Mouse (Mus musculus) adrenal gland, adult (tissue): ENCODE results near the gene Saxo1.
A peak's percentile ranks its signal among the peaks of the same experiment; 100 is the strongest.

Source experiments
- DNase-seq, 2 experiments: peaks; one replicate each; pipeline ENCODE4 v3.0.0; 2022 to 2023; ENCODE audit warnings: low spot score in 1 of 2; ENCODE audit not compliant: inconsistent age in 2 of 2

Gene Saxo1

DNA sequence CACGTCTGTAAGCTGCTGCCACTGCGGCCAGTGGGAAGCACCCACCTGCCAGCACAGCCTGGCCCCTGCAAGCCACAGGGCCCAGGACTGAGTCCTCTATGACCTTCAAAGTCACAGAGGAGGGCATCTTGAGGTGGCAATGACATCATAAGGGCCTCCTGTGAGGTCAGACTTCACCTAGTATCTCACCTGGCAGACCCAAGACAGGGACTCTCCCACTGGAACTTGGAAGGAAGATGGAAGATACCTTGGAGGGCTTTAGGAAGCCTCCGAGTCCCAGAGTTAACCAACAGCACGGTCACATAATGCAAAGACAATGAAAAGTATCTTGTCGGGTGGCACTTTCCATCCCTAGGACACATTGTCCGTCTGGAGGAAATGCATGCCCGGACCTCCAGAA is at the start of gene Saxo1:
Gene Saxo1, minus strand, starts transcription at position 101 of the 400 bp plus-strand sequence.
- no peak for DNase-seq

DNA sequence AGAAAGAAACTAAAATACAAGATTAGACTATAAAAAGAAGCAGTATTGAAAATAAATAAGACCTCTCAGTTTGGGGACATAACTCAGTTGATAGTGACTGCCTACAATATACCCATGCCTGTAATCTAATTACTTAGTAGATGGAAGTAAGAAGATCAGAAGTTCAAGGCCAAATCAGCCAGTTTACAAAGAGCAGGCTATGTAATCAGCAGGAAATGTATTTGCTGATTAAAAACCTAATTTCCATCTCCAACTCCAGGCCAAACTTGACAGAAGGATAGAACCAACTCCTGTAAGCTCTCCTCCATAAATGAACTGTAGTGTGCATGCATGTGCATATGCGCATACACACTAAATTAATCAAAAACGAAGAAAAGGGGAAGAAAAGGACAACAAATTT is 33.2 kb upstream of the Saxo1 start:
- DNase-seq: no peak

DNA sequence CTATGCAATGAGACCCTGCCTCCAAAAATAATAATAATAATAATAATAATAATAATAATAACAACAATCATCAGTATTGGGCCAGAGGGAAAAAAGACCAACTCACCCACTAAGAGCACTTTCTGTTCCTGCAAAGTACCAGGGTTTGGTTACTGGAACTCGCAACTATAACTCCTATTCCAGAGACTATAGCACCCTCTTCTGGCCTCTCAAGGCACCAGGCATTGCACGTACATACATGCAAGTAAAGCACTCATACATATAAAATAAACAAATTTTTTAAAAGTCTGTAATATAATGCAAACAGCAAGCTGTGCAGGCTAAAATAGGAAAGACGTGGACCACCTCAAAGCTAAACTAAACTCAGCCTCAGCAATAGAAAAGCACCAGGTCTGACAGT is 30.1 kb upstream of the Saxo1 start:
- no peak for DNase-seq

DNA sequence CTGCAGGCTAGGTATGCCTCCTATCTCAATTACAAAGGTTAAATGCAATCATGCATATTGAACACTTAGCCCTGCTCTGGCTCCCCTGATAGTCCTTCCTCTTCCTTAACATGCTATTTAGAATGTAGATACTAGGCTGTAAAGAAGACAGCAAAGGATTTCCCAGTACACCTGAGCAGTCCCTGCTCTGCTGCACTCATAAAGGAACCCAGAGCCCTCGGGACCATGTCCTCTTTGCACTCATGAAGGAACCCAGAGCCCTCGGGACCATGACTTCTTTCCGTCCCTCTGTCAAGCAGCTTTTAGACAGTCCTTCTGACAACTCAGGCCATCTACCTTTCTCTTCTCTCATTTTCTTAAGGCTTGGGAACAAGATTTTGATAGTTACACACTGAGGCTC is 22.5 kb upstream of the Saxo1 start:
- DNase-seq: no peak

DNA sequence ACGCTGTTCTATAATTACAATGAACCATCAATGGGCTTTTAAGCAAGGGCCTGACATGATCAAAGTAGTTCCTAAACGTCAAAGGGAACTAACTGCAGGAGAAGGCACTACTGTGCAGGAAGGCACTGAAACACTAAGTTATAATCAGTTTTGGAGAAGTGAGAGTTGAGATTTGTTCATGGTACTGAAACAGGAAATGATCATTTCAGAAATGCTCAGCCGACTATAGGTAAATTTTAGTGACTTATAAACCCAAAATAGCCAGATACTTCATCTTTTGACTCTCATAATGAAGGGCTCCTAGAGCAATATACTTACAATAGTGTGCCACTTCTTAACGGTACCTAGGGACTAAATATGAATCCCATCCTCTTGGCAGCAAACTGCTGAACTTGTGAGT is 21.9 kb upstream of the Saxo1 start:
- no peak for DNase-seq

DNA sequence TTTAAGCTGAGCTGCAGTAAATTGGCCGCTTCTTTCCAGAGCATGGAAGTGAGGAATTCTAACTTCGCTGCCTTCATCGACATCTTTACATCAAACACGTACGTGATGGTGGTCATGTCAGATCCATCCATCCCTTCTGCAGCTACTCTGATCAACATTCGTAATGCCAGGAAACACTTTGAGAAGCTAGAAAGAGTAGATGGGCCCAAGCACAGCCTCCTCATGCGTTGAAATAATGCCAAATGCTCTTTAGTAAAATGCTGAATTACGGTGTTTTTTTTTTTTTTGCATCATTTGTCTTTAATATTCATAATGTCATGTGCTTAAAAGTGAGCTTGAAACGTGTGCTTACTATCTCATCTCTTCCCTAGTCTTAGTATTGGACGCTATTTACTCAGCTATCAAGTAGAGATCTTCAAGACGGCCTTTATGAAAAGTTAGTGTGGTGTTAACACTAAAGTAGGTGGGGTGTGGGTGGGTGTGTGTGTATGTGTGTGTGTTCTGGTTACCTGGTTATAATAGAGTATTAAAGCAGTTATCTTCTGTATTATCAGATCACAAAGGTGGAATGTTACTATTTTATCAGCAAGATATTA is 18.6 kb upstream of the Saxo1 start:
- DNase-seq: no peak

DNA sequence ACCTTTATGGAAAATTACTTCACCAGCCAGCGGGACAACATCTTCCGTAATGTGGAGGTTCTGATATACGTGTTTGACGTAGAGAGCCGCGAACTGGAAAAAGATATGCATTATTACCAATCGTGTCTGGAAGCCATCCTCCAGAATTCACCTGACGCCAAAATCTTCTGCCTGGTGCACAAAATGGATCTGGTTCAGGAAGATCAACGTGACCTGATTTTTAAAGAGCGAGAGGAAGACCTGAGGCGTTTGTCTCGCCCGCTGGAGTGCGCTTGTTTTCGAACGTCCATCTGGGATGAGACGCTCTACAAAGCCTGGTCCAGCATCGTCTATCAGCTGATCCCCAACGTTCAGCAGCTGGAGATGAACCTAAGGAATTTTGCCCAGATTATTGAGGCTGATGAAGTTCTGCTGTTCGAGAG is 18.0 kb upstream of the Saxo1 start:
- DNase-seq: peak in 1 of 2 experiments; percentile 35

DNA sequence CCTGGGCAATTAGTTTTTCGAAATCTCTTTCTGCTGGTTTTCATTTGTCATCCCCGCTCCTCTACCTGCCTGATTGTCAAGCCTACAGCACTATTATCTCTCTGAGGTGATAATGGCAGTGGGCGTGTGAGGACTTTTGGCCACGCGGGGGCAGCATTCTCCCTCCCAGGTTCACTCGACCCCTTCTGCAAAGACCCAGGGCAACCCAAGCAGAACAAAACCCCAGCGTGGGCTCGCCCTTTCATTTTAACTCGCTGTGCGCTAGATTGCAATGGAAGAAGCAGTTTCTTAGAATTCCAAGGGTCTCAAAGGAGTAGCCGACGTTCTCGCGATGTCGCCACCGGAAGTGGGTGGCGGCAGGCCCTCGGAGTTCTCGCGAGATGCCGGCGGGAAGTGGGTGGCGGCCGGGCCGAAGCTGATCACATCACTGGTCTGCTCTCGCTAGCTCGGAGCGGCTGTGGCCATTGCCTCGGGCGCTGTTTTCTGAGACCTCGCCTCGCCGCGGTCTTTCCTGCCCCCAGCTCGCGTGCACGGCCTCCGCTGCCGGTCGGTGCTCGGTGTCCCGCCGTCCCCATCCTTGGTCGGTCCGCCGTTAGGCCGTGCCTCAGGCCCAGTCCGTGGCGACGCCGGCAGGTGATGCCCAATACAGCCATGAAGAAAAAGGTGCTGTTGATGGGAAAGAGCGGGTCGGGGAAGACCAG is 17.3 kb upstream of the Saxo1 start, which contains the start of gene Rraga:
Gene Rraga, plus strand, starts transcription at position 386 of the 701 bp plus-strand sequence.
- DNase-seq: peak; percentile 96 to 99

DNA sequence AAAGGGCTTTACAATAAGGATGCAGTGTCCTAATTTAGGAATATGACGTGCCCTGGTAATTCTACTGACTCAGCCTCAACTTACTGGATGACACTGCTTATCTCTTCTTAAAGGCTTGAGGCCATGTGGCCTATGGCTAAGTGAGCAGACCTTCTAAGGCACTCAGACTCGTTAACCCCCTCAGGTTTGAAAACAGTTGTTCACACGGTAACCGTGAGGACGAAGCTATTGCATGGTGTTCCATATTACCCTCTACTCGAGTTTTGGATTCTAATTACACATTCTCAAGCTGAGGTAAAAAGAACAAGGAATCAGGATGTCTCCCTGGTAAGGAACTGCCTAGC is 16.8 kb upstream of the Saxo1 start:
- no peak for DNase-seq

DNA sequence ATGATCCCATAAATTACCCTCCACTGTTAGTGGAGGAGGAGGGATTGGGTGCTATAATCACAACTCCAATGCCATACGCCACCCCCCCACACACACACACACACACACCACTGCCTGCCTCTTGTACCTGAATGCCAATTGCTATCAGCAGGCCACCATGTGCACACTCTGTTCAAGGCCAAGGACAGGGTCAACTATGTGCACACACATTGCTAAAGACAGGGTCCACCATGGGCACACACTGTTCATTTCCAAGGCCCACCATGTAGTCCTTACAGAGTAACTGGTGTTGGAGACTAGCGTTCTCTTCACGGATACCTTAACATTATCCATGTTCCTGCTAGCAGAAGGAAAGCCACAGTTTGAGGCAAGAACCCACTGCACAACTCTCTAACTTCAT is 2.9 kb upstream of the Saxo1 start:
- DNase-seq: peak in 1 of 2 experiments; percentile 50

DNA sequence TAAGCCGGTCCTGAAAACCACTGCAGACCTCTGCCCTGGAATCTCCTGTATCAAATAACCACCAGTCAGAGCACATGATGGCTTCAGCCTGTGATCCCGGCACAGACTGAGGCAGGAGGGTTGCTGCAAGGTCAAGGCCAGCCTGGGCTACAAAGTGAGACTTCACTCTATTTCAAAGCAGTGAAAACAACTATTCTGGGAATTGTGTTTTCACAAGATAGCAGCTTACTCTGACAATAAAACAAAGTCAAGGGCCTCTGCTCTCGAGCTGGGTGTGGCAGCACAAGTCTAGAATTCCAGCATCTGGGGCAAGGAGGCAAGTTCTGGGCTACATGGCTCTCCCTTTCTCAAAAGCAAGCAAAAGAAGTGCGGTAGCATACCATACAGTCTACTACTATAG is 878 bp upstream of the Saxo1 start:
- DNase-seq: no peak

DNA sequence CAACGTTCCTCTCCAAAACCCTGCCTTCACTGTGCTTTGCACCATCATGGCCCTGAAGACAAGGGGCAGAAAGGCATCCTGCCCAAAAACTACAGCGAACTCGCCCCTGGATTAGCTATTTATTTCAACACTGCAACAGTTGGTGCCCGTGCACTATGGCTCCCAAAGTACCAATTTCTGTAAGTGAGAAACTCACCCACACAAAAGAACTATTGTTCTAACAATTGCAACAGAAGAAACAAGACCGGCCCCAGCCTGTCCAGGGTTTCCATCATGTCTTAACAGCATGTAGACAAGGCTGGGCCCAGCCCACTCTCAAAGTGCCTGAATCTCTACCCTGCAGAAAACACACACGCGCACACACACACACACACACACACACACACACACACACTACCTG is 757 bp downstream of the Saxo1 start:
- DNase-seq: no peak

DNA sequence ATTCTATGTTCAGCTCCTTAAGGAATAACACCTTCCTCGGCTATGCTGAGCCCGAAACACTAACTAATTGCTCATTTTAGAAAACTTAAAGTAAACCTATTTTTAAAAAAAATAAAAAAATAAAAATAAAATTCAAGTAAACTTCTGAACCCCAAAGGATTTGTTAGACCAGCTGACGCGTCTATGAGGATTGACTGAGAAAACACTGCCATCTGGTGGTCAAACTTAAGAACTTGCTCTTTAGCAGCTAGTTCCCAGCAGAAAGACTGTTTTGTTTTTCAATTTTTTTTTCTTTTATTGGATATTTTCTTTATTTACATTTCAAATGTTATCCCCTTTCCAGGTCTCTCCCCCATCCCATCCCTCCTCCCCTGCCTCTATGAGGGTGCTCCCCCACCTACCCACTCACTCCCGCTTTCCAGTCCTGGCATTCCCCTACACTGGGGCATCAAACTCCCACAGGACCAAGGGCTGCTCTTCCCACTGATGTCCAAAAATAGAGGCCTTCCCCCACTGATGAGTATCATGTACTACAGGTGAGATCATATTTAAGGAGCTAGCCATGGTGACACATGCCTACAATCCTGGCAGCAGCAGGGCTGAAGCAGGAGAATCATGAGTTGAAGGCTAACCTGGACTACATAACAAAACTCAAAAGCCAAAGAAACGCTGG is 3.0 kb downstream of the Saxo1 start:
- DNase-seq: peak in 1 of 2 experiments; percentile 55

DNA sequence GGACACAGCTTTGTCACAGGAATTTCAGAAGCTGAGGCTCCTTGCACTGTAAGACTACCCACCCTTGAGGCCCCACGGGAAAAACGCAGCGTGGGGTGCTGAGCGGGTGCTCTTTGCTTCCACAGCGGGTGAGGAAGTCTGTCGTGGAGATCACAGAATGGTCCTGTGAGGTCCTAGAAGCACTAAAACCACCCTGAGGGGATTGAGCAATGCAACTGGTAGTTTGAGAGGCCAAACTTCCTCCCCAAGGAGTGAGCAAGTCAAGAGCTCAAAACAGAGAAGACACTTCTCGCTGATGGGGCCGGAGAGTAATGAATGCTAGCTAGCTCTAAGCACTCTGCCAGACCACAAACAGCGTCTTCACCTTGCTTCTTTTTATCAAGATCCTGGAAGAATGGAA is 9.8 kb downstream of the Saxo1 start:
- no peak for DNase-seq

DNA sequence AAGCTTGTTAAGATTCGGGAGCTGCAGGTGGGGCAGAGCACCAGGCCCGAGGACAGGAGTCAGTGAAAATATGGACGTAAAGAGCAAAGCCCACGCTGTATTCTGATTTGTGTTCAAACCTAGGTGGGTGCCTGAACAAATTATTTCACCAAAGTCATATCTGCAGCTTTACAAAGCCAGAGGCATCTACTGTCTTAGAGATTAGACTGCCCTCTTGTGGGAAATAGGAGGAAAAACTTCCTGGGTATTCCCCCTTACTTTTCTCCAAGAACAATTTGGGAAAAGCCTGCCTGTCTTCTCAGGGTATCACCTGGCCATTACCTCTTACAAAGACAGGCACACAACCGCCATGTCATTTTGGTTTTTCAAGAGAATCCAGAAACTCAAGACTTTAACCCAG is 12.5 kb downstream of the Saxo1 start:
- DNase-seq: peak in 1 of 2 experiments; percentile 49

DNA sequence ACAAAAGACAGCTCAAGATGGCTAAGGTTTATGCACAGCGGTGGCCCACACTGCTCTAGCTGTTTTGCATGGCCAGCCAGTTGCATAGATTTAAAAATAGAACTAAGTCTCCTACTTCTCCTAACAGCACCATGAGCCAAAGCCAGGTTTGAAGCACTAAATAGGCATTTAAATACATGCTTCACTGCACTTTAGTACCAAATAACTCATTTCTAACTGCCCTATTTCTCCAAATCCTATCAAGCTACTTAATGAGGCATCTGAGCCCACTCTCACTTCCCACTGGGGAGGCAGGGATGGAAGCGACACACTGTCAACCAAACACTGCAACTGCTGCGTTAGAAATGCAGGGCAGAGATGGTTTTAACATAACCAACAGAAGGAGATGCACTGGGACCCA is 14.1 kb downstream of the Saxo1 start:
- no peak for DNase-seq

DNA sequence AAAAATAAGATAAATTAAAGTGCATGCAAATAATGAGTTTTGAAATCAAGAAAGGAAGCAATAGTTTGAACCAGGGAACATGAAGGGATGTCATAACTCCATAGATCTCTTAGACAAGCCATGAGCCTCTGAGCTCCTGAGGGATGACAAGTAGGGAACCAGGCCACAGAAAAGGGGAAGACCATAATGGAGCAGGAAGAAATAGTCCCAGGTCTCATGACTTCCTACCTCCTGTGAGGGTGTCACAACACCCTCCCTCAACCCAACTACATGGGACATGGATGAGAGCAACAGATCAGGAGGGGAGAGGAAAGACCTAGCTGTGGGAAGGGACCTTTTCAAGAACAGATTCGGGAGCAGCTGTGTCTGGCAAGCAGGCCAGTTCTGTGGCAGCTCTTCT is 16.6 kb downstream of the Saxo1 start:
- no peak for DNase-seq

DNA sequence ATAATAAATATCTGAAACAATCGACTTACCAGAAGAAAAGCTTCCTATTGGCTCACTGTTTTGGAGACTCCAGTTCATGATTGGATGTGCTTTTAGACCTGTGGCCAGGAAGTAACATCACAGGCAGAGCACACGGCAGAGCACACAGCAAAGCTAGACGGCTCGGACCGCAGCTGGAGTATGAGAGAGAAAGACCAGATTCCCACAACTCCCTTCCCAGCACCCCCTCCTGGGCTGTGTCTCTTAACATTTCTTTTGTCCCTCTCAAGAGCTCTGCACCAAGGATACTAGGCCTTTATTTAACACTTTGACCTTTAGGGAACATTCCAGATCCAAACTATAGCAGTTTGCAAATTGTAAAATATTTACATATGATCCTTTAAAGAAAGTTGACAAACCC is 19.2 kb downstream of the Saxo1 start:
- no peak for DNase-seq

DNA sequence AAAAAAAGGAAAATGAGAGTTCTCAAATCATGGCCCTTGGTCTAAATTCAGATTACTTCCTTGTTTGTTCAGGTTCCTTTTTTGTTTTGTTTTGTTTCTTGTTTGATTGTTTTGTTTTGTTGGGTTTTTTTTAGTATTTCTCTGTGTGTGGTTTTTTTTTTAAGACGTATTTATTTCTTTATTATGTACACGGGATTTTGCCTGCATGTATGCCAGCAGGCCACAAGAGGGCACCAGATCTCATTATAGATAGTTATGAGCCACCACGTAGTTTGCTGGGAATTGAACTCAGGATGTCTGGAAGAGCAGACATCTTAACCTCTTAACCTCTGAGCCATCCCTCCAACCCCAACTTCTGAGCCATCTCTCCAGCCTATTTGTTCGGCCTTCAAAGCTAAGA is 20.2 kb downstream of the Saxo1 start:
- DNase-seq: peak; percentile 18 to 67

DNA sequence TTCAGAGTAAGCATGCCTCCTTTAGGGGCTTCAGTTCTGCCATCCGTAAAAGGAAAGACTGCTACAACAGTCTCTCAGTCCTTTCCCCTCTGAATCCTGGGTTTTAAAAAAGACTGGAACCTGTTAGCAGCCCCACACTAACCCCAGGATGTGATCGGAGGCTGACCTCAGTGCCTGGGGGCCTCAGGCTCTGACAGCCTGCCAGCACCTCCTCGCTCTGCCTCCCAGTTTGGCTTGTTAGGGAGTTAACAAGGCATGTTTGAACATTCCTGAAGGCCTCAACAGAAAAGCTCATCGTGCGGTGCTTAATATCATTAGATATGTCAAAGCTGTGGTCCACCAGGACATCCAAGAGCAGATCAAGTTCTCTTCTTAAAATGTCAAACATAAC is 24.0 kb downstream of the Saxo1 start:
- DNase-seq: no peak

DNA sequence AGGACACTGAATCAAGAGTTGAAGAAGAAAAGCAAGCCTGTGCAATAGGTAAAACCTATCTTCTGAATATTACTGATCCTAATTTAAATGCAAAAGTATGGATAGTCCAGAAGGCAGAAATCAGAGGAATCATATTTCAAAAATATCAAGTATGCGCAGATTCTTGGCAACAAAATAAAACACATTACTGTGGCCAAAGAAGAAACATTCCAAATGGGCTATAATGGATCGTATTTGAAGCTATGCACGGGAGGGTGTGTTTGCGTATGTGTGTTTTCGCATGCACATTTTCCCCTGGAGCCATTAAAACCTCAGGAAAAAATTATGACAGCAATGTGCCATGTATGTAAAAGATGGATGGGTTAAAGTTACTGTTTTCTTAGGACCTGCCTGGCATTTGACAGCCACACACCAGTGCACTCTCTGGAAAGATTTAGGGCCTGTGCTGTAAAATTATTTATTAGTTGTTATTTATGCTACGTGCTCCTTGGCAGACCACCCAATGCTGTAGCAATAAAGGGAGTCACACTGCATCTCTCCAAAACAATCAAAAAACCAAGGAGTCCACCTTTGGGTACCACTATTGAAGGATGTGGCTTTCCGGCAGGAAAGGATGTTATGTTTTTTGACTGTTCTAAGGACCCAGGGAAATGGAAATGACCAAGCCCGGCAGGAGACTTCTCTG is 24.6 kb downstream of the Saxo1 start:
- DNase-seq: no peak

DNA sequence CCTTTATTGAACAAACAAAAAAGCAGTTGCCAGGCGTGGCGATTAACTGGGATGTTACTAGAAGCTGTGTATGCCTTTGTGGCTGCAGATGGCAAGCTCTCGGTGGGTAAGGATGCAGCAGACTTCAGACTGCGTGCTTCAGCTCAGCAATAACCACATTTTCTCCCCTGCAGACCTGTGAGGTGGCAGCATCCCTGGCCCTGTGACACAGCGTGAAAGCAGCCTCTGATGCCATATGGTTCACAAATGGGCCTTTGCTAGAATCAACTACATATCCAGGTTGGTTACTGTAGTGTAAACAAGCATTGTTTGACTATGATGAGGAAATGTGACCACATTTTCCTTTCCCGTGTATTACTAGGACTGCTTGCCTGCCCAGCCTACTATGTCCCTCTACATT is 29.0 kb downstream of the Saxo1 start:
- no peak for DNase-seq
